Mouse (Mus musculus) granulocyte monocyte progenitor cell, adult 5-6 weeks (primary cell): ENCODE data around the gene Phyhd1. TPM values are rescaled to one million over a fixed set of nuclear protein-coding genes. Genes with fewer than 3 reads are reported as not detected.

Experiments
- total RNA-seq, 2 experiments: library from RNA; stranded (forward) in 1 of 2; stranded (reverse) in 1 of 2; fragments of 200-712, 200-1000 nt in 1 of 2; fragments of >200 nt in 1 of 2; fragmentation: Nextera tagmentation in 1 of 2; gene quantifications; 2 replicates each; pipeline ENCODE4 v1.2.3; 2014 to 2017

Phyhd1 gene
- total RNA-seq, 2 experiments from 2014 or later: 0.99 to 1.5 TPM

Other genes starting within 250 kb of the Phyhd1 start
- gene Wdr34, start 217.3 kb upstream of the Phyhd1 start, total RNA-seq (2014; fragmentation: Nextera tagmentation): 21.9 and 23.1 TPM in 2 replicates
- gene Wdr34, start 217.3 kb upstream of the Phyhd1 start, total RNA-seq (2017): 11.5 and 14.1 TPM in 2 replicates
- gene Set, start 208.8 kb upstream of the Phyhd1 start, total RNA-seq (2014; fragmentation: Nextera tagmentation): 415 and 437 TPM in 2 replicates
- 2,035 and 2,054 TPM in 2 replicates for gene Set, start 208.8 kb upstream of the Phyhd1 start, total RNA-seq (2017)
- 10.1 and 13.1 TPM in 2 replicates for gene Pkn3, start 188.5 kb upstream of the Phyhd1 start, total RNA-seq (2014; fragmentation: Nextera tagmentation)
- 4.6 and 14.9 TPM in 2 replicates for gene Pkn3, start 188.5 kb upstream of the Phyhd1 start, total RNA-seq (2017)
- gene Zdhhc12, start 172.6 kb upstream of the Phyhd1 start, total RNA-seq (2014; fragmentation: Nextera tagmentation): 21.5 and 24.1 TPM in 2 replicates
- gene Zdhhc12, start 172.6 kb upstream of the Phyhd1 start, total RNA-seq (2017): 11.0 and 20.7 TPM in 2 replicates
- 18.3 and 22.7 TPM in 2 replicates for gene Zer1, start 141.6 kb upstream of the Phyhd1 start, total RNA-seq (2014; fragmentation: Nextera tagmentation)
- 8.5 and 10.6 TPM in 2 replicates for gene Zer1, start 141.6 kb upstream of the Phyhd1 start, total RNA-seq (2017)
- gene Tbc1d13, start 132.5 kb upstream of the Phyhd1 start, total RNA-seq (2014; fragmentation: Nextera tagmentation): 65.9 and 83.5 TPM in 2 replicates
- gene Tbc1d13, start 132.5 kb upstream of the Phyhd1 start, total RNA-seq (2017): 42.2 and 49.2 TPM in 2 replicates
- 5.0 and 7.9 TPM in 2 replicates for gene Endog, start 94.7 kb upstream of the Phyhd1 start, total RNA-seq (2014; fragmentation: Nextera tagmentation)
- gene Endog, start 94.7 kb upstream of the Phyhd1 start, total RNA-seq (2017): 3.2 and 8.3 TPM in 2 replicates
- gene Spout1, start 87.7 kb upstream of the Phyhd1 start, total RNA-seq (2014; fragmentation: Nextera tagmentation): 40.2 and 58.2 TPM in 2 replicates
- 44.3 and 49.7 TPM in 2 replicates for gene Spout1, start 87.7 kb upstream of the Phyhd1 start, total RNA-seq (2017)
- gene Kyat1, start 60.4 kb upstream of the Phyhd1 start, total RNA-seq (2014; fragmentation: Nextera tagmentation): 2.6 and 12.8 TPM in 2 replicates
- gene Kyat1, start 60.4 kb upstream of the Phyhd1 start, total RNA-seq (2017): 4.7 and 8.5 TPM in 2 replicates
- 5.8 and 6.6 TPM in 2 replicates for gene Lrrc8a, start 28.5 kb upstream of the Phyhd1 start, total RNA-seq (2014; fragmentation: Nextera tagmentation)
- 5.3 and 8.7 TPM in 2 replicates for gene Lrrc8a, start 28.5 kb upstream of the Phyhd1 start, total RNA-seq (2017)
- gene Gm28035, start 25.6 kb upstream of the Phyhd1 start, total RNA-seq (2014; fragmentation: Nextera tagmentation): not detected in 2 replicates
- not detected in 2 replicates for gene Gm28035, start 25.6 kb upstream of the Phyhd1 start, total RNA-seq (2017)
- 3.1 and 19.1 TPM in 2 replicates for gene Gm28038, start 14.8 kb downstream of the Phyhd1 start, total RNA-seq (2014; fragmentation: Nextera tagmentation)
- not detected in 2 replicates for gene Gm28038, start 14.8 kb downstream of the Phyhd1 start, total RNA-seq (2017)
- gene Dolk, start 20.1 kb downstream of the Phyhd1 start, total RNA-seq (2014; fragmentation: Nextera tagmentation): 6.1 and 7.5 TPM in 2 replicates
- gene Dolk, start 20.1 kb downstream of the Phyhd1 start, total RNA-seq (2017): 12.1 and 15.1 TPM in 2 replicates
- gene Nup188, start 20.2 kb downstream of the Phyhd1 start, total RNA-seq (2014; fragmentation: Nextera tagmentation): 37.5 and 51.5 TPM in 2 replicates
- 21.0 and 27.0 TPM in 2 replicates for gene Nup188, start 20.2 kb downstream of the Phyhd1 start, total RNA-seq (2017)
- 32.3 and 47.4 TPM in 2 replicates for gene Sh3glb2, start 93.1 kb downstream of the Phyhd1 start, total RNA-seq (2014; fragmentation: Nextera tagmentation)
- gene Sh3glb2, start 93.1 kb downstream of the Phyhd1 start, total RNA-seq (2017): 23.1 and 41.1 TPM in 2 replicates
- gene Miga2, start 98.0 kb downstream of the Phyhd1 start, total RNA-seq (2014; fragmentation: Nextera tagmentation): 6.8 and 13.5 TPM in 2 replicates
- gene Miga2, start 98.0 kb downstream of the Phyhd1 start, total RNA-seq (2017): 7.0 and 7.3 TPM in 2 replicates
- gene Dolpp1, start 126.1 kb downstream of the Phyhd1 start, total RNA-seq (2014; fragmentation: Nextera tagmentation): 13.4 and 17.5 TPM in 2 replicates
- 19.1 and 29.6 TPM in 2 replicates for gene Dolpp1, start 126.1 kb downstream of the Phyhd1 start, total RNA-seq (2017)
- gene Crat, start 149.6 kb downstream of the Phyhd1 start, total RNA-seq (2014; fragmentation: Nextera tagmentation): 18.1 and 35.3 TPM in 2 replicates
- gene Crat, start 149.6 kb downstream of the Phyhd1 start, total RNA-seq (2017): 7.1 and 14.7 TPM in 2 replicates
- 127 and 167 TPM in 2 replicates for gene Ptpa, start 149.8 kb downstream of the Phyhd1 start, total RNA-seq (2014; fragmentation: Nextera tagmentation)
- 58.5 and 61.0 TPM in 2 replicates for gene Ptpa, start 149.8 kb downstream of the Phyhd1 start, total RNA-seq (2017)
- not detected in 2 replicates for gene Ier5l, start 208.0 kb downstream of the Phyhd1 start, total RNA-seq (2014; fragmentation: Nextera tagmentation)
- gene Ier5l, start 208.0 kb downstream of the Phyhd1 start, total RNA-seq (2017): 0.56 and 3.2 TPM in 2 replicates